Mouse (Mus musculus) bone marrow macrophage, adult 2 months (primary cell): ENCODE results near the gene Btg2.

ENCODE experiments used
- CTCF ChIP-seq: IDR thresholded peaks from 2 replicates; pipeline ENCODE4 v1.5.1; 2012; ENCODE audit warnings: low read depth, mild to moderate bottlenecking, low read length, moderate library complexity
- POLR2A ChIP-seq: IDR thresholded peaks from 2 replicates; pipeline ENCODE4 v1.6.1; 2012; ENCODE audit warnings: mild to moderate bottlenecking, low read depth, low read length, borderline replicate concordance

GRCm38 (mm10) chr1:134078802-134079476 lies at the start of gene Btg2:
- no peak for TF ChIP-seq CTCF
- peak; percentile 99 for TF ChIP-seq POLR2A
